Mouse (Mus musculus): ENCODE data around the gene Fam193a. TPM values are rescaled to one million over a fixed set of nuclear protein-coding genes. Genes with fewer than 3 reads are reported as not detected.

The Fam193a gene
- polyA plus RNA-seq, 1 experiment = 23.9 TPM

- 82% methylated on average over 2 of the region's 2 CpGs for WGBS
- TF ChIP-seq CTCF (IDR thresholded peaks at IDR 0.05; ENCODE audit: control insufficient read depth, insufficient read depth, low read length) (no peak), POLR2A (IDR thresholded peaks at IDR 0.05; ENCODE audit: borderline replicate concordance, control insufficient read depth, low read depth, low read length) (no peak)
- H3K27ac ChIP-seq (ENCODE audit: control insufficient read depth, insufficient read depth, low read depth, low read length, poor library complexity) = no peak overlapping the region
- H3K4me1 ChIP-seq (ENCODE audit: control insufficient read depth, insufficient read depth, low read length) = no peaks in the 10 kb centered on the region
- no peak overlapping the region for H3K4me3 ChIP-seq (replicated peaks; ENCODE audit: control insufficient read depth, low read depth, low read length)
These were observed 72.1 kb downstream of the Fam193a start for GRCm38 (mm10) chr5:34441797-34442196.

- no peaks in the 10 kb centered on the region for H3K4me1 ChIP-seq (ENCODE audit: control insufficient read depth, insufficient read depth, low read length)
- no peak overlapping the region for H3K4me3 ChIP-seq (replicated peaks; ENCODE audit: control insufficient read depth, low read depth, low read length)
- TF ChIP-seq POLR2A (IDR thresholded peaks at IDR 0.05; ENCODE audit: borderline replicate concordance, control insufficient read depth, low read depth, low read length) (no peak), CTCF (IDR thresholded peaks at IDR 0.05; ENCODE audit: control insufficient read depth, insufficient read depth, low read length) (no peak)
- 90% methylated on average over 9 of the region's 9 CpGs for WGBS
- H3K27ac ChIP-seq (ENCODE audit: control insufficient read depth, insufficient read depth, low read depth, low read length, poor library complexity) = no peak overlapping the region
These were observed 76.5 kb downstream of the Fam193a start for GRCm38 (mm10) chr5:34446207-34446606.

- H3K4me3 ChIP-seq (replicated peaks; ENCODE audit: control insufficient read depth, low read depth, low read length) = no peak overlapping the region
- H3K27ac ChIP-seq (ENCODE audit: control insufficient read depth, insufficient read depth, low read depth, low read length, poor library complexity) = no peak overlapping the region
- no peaks in the 10 kb centered on the region for H3K4me1 ChIP-seq (ENCODE audit: control insufficient read depth, insufficient read depth, low read length)
- TF ChIP-seq CTCF (IDR thresholded peaks at IDR 0.05; ENCODE audit: control insufficient read depth, insufficient read depth, low read length) (no peak), POLR2A (IDR thresholded peaks at IDR 0.05; ENCODE audit: borderline replicate concordance, control insufficient read depth, low read depth, low read length) (no peak)
- WGBS = 85% methylated on average over 1 of the region's 1 CpGs
These were observed 89.3 kb downstream of the Fam193a start for GRCm38 (mm10) chr5:34458994-34459393.

GRCm38 (mm10) chr5:34461294-34461693 lies 91.6 kb downstream of the Fam193a start:
- TF ChIP-seq POLR2A (IDR thresholded peaks at IDR 0.05; ENCODE audit: borderline replicate concordance, control insufficient read depth, low read depth, low read length) = no peak
- TF ChIP-seq CTCF (IDR thresholded peaks at IDR 0.05; ENCODE audit: control insufficient read depth, insufficient read depth, low read length) = no peak
- Histone ChIP-seq H3K4me3 (replicated peaks; ENCODE audit: control insufficient read depth, low read depth, low read length) (no peak overlapping the region), H3K4me1 (ENCODE audit: control insufficient read depth, insufficient read depth, low read length) (no peaks in the 10 kb centered on the region), H3K27ac (ENCODE audit: control insufficient read depth, insufficient read depth, low read depth, low read length, poor library complexity) (no peak overlapping the region)
- 91% methylated on average over 4 of the region's 4 CpGs for WGBS

- WGBS = 90% methylated on average over 6 of the region's 6 CpGs
- Histone ChIP-seq H3K4me3 (replicated peaks; ENCODE audit: control insufficient read depth, low read depth, low read length) (no peak overlapping the region), H3K27ac (ENCODE audit: control insufficient read depth, insufficient read depth, low read depth, low read length, poor library complexity) (no peak overlapping the region), H3K4me1 (ENCODE audit: control insufficient read depth, insufficient read depth, low read length) (no peaks in the 10 kb centered on the region)
- TF ChIP-seq CTCF (IDR thresholded peaks at IDR 0.05; ENCODE audit: control insufficient read depth, insufficient read depth, low read length) (no peak), POLR2A (IDR thresholded peaks at IDR 0.05; ENCODE audit: borderline replicate concordance, control insufficient read depth, low read depth, low read length) (no peak)
These were observed 92.1 kb downstream of the Fam193a start for GRCm38 (mm10) chr5:34461841-34462240.

- TF ChIP-seq CTCF (IDR thresholded peaks at IDR 0.05; ENCODE audit: control insufficient read depth, insufficient read depth, low read length) (no peak), POLR2A (IDR thresholded peaks at IDR 0.05; ENCODE audit: borderline replicate concordance, control insufficient read depth, low read depth, low read length) (no peak)
- no peak overlapping the region for H3K27ac ChIP-seq (ENCODE audit: control insufficient read depth, insufficient read depth, low read depth, low read length, poor library complexity)
- no peaks in the 10 kb centered on the region; the same call in 1 of the 2 replicates for H3K4me1 ChIP-seq (ENCODE audit: control insufficient read depth, insufficient read depth, low read length)
- no peak overlapping the region for H3K4me3 ChIP-seq (replicated peaks; ENCODE audit: control insufficient read depth, low read depth, low read length)
- 13% methylated on average over 1 of the region's 1 CpGs for WGBS
These were observed 96.3 kb downstream of the Fam193a start for GRCm38 (mm10) chr5:34466079-34466478.

- TF ChIP-seq CTCF (IDR thresholded peaks at IDR 0.05; ENCODE audit: control insufficient read depth, insufficient read depth, low read length) (no peak), POLR2A (IDR thresholded peaks at IDR 0.05; ENCODE audit: borderline replicate concordance, control insufficient read depth, low read depth, low read length) (no peak)
- H3K4me3 ChIP-seq (replicated peaks; ENCODE audit: control insufficient read depth, low read depth, low read length) = no peak overlapping the region
- no peak overlapping the region for H3K27ac ChIP-seq (ENCODE audit: control insufficient read depth, insufficient read depth, low read depth, low read length, poor library complexity)
- H3K4me1 ChIP-seq (ENCODE audit: control insufficient read depth, insufficient read depth, low read length) = no peaks in the 10 kb centered on the region; the same call in 1 of the 2 replicates
- WGBS = 94% methylated on average over 2 of the region's 2 CpGs
These were observed 96.9 kb downstream of the Fam193a start for GRCm38 (mm10) chr5:34466648-34467047.

- H3K4me3 ChIP-seq (replicated peaks; ENCODE audit: control insufficient read depth, low read depth, low read length) = no peak overlapping the region
- no peaks in the 10 kb centered on the region; the same call in 1 of the 2 replicates for H3K4me1 ChIP-seq (ENCODE audit: control insufficient read depth, insufficient read depth, low read length)
- no peak overlapping the region for H3K27ac ChIP-seq (ENCODE audit: control insufficient read depth, insufficient read depth, low read depth, low read length, poor library complexity)
- 82% methylated on average over 2 of the region's 2 CpGs for WGBS
- TF ChIP-seq CTCF (IDR thresholded peaks at IDR 0.05; ENCODE audit: control insufficient read depth, insufficient read depth, low read length) = no peak
- TF ChIP-seq POLR2A (IDR thresholded peaks at IDR 0.05; ENCODE audit: borderline replicate concordance, control insufficient read depth, low read depth, low read length) = no peak
These were observed 98.5 kb downstream of the Fam193a start for GRCm38 (mm10) chr5:34468039-34468775.

Data from bone marrow, adult 2 months (tissue).